Mouse (Mus musculus): ENCODE data around the gene Pde5a. TPM values are rescaled to one million over a fixed set of nuclear protein-coding genes. Genes with fewer than 3 reads are reported as not detected.

The Pde5a gene
- polyA plus RNA-seq, 1 experiment from 2014 or later = 3.7 TPM

Other genes with a start within 250 kb of the Pde5a start
- 139 and 151 TPM in 2 replicates for gene Fnbp1l, start 109.2 kb upstream of the Pde5a start, polyA plus RNA-seq (2016; fragmentation: Nextera tagmentation; extraction: Ambion mirVana)
- gene Fabp2, start 166.1 kb downstream of the Pde5a start, polyA plus RNA-seq (2016; fragmentation: Nextera tagmentation; extraction: Ambion mirVana) = not detected in 2 replicates
- gene Gm10959, start 190.4 kb downstream of the Pde5a start, polyA plus RNA-seq (2016; fragmentation: Nextera tagmentation; extraction: Ambion mirVana) = not detected in 2 replicates
- gene 1810037I17Rik, start 195.3 kb downstream of the Pde5a start, polyA plus RNA-seq (2016; fragmentation: Nextera tagmentation; extraction: Ambion mirVana) = 85.7 and 101 TPM in 2 replicates